8 mouse cellular contexts compared by ENCODE assay signal in genomic region chr2:19343901-19344635, GRCm38 (mm10). TPM values are rescaled to one million over a fixed set of nuclear protein-coding genes. Genes with fewer than 3 reads are reported as not detected.
A peak's percentile ranks its signal among the peaks of the same experiment; 100 is the strongest.
DNase-seq lines count a peak whose midpoint lies in the region; ATAC-seq and TF ChIP-seq lines count a peak whose summit lies in the region.

No protein-coding gene starts in this region.

- H3K9me3 ChIP-seq in intestine, postnatal 0 days (ENCODE audit: control insufficient read depth), result no peaks in the 10 kb centered on the region
- H3K9me3 ChIP-seq in limb, embryonic 14.5 days (ENCODE audit: control insufficient read depth, low read length), result no peaks in the 10 kb centered on the region

- H3K27ac ChIP-seq in intestine, postnatal 0 days (ENCODE audit: low read depth, low read length), result no peak overlapping the region
- H3K27ac ChIP-seq in limb, embryonic 14.5 days (replicated peaks; ENCODE audit: low read depth, low read length), result no peak overlapping the region

- no peak overlapping the region for H3K4me3 ChIP-seq in intestine, postnatal 0 days (ENCODE audit: low read depth, low read length)
- H3K4me3 ChIP-seq in limb, embryonic 14.5 days (replicated peaks; ENCODE audit: low read length), result peak overlapping the region; percentile 4; the same call in 1 of the 2 replicates

- no peak for TF ChIP-seq CTCF in intestine, postnatal 0 days (IDR thresholded peaks at IDR 0.05; ENCODE audit: low read depth)

- H3K4me2 ChIP-seq in intestine, postnatal 0 days (replicated peaks; ENCODE audit: low read depth), result peak overlapping the region; percentile 44
- H3K4me2 ChIP-seq in limb, embryonic 14.5 days (replicated peaks; ENCODE audit: low read depth, low read length, severe bottlenecking), result peak overlapping the region; percentile 32; the same call in 1 of the 2 replicates

- no peak for TF ChIP-seq POLR2A in limb, embryonic 14.5 days (IDR thresholded peaks at IDR 0.05; ENCODE audit: borderline replicate concordance, extremely low read depth, insufficient read depth, insufficient read length)

- H3K9ac ChIP-seq in intestine, postnatal 0 days (ENCODE audit: low read depth, low read length), result no peak overlapping the region
- no peak overlapping the region for H3K9ac ChIP-seq in limb, embryonic 14.5 days (ENCODE audit: low read depth, low read length, severe bottlenecking)

- no peaks in the 10 kb centered on the region for H3K36me3 ChIP-seq in intestine, postnatal 0 days (ENCODE audit: control insufficient read depth, insufficient read depth)
- no peaks in the 10 kb centered on the region for H3K36me3 ChIP-seq in limb, embryonic 14.5 days (ENCODE audit: control insufficient read depth, insufficient read depth, low read length)

- peak; percentile 49 for DNase-seq in adrenal gland, adult 2 months
- DNase-seq in adrenal gland, postnatal 25 days, result no peak
- DNase-seq in cerebellum, adult 9-10 months, result peak; percentile 6
- no peak for DNase-seq in limb, embryonic 14.5 days (ENCODE audit: low spot score)
- DNase-seq in embryo, embryonic 10.5 days (ENCODE audit: low spot score), result no peak

- no peaks in the 10 kb centered on the region for H3K27me3 ChIP-seq in intestine, postnatal 0 days (replicated peaks; ENCODE audit: control insufficient read depth, insufficient read depth, low read length)
- H3K27me3 ChIP-seq in limb, embryonic 14.5 days (ENCODE audit: control insufficient read depth, insufficient read depth, low read length), result no peaks in the 10 kb centered on the region

- no peaks in the 10 kb centered on the region for H3K4me1 ChIP-seq in intestine, postnatal 0 days (replicated peaks; ENCODE audit: control insufficient read depth, insufficient read depth, low read length)
- 0 out of 2 replicates have a peak, but pooled peaks cover 3% of the 10 kb centered on the region for H3K4me1 ChIP-seq in limb, embryonic 14.5 days (ENCODE audit: control insufficient read depth, insufficient read depth, low read length)

- 32% methylated on average over 10 of the region's 10 CpGs for WGBS in intestine, postnatal 0 days
- 32% methylated on average over 10 of the region's 10 CpGs for WGBS in limb, embryonic 14.5 days

- peak; percentile 90 for ATAC-seq in granulocyte monocyte progenitor cell, adult 5-6 weeks (replicated peaks; ENCODE audit: poor library complexity, severe bottlenecking)
- no peak for ATAC-seq in intestine, postnatal 0 days
- peak; percentile 41 for ATAC-seq in limb, embryonic 14.5 days (ENCODE audit: low FRiP score, low read depth)
- peak; percentile 51 for ATAC-seq in monocyte, adult 5-6 weeks (replicated peaks; ENCODE audit: insufficient number of reproducible peaks, low FRiP score, low TSS enrichment, poor library complexity, severe bottlenecking)

RNA-seq across cellular contexts. Expression of gene Msrb2, which starts 27.2 kb away (rescaled TPM):
- 10 to 100 TPM; 26.2 to 28.7 TPM for total RNA-seq in adrenal gland, adult 2 months (2021)
- polyA plus RNA-seq in adrenal gland, adult 2 months (2012; rRNA removed), result 10.4 and 14.3 TPM in 2 replicates
- 29.2 and 30.5 TPM in 2 replicates for total RNA-seq in adrenal gland, postnatal 25 days (2021)
- 16.0 and 26.1 TPM in 2 replicates for total RNA-seq in granulocyte monocyte progenitor cell, adult 5-6 weeks (2014; fragmentation: Nextera tagmentation)
- 12.0 and 14.6 TPM in 2 replicates for total RNA-seq in granulocyte monocyte progenitor cell, adult 5-6 weeks (2017)
- polyA plus RNA-seq in intestine, postnatal 0 days (2015; fragmentation: Nextera tagmentation; extraction: Ambion mirVana), result 8.3 TPM in 2 replicates
- 22.3 and 23.7 TPM in 2 replicates for polyA plus RNA-seq in limb, embryonic 14.5 days (2012; rRNA removed)
- polyA plus RNA-seq in limb, embryonic 14.5 days (2014; fragmentation: Nextera tagmentation; extraction: Ambion mirVana), result 25.1 and 25.6 TPM in 2 replicates
- 2.3 to 5.5 TPM (median 5.4 TPM) in 3 replicates for total RNA-seq in monocyte, adult 5-6 weeks (2017)

Comparison
In these comparisons a context has a peak if more than half of its experiments do, and no peak if none do; other contexts are left out.
1. DNase-seq: peak in adrenal gland, adult 2 months (single experiment) and cerebellum, adult 9-10 months (single experiment); none in adrenal gland, postnatal 25 days (single experiment), limb, embryonic 14.5 days (single experiment) and embryo, embryonic 10.5 days (single experiment).